Mouse (Mus musculus) macrophage (primary cell): ENCODE measurements around the gene Gm10300. TPM values are rescaled to one million over a fixed set of nuclear protein-coding genes. Genes with fewer than 3 reads are reported as not detected.

ENCODE experiments used
- H3K27ac ChIP-seq: fragments of 350-480 bp; formaldehyde crosslinking; 2 replicates; pipeline ENCODE4 v1.9.0; 2021
- H3K36me3 ChIP-seq: fragments of 350-480 bp; formaldehyde crosslinking; 2 replicates; pipeline ENCODE4 v1.9.0; 2021; ENCODE audit errors: inconsistent target
- H3K4me3 ChIP-seq: fragments of 350-480 bp; formaldehyde crosslinking; 2 replicates; pipeline ENCODE4 v1.9.0; 2021; ENCODE audit errors: inconsistent target
- H3K79me2 ChIP-seq: fragments of 350-480 bp; formaldehyde crosslinking; 2 replicates; pipeline ENCODE4 v1.9.0; 2021; ENCODE audit errors: inconsistent target
- WGBS: methylation state at CpG from one replicate; pipeline ENCODE4 v1.1.7; 2026; ENCODE audit warnings: inconsistent platforms; ENCODE audit not compliant: missing documents; 5-methylcytosine and 5-hydroxymethylcytosine counted together
- polyA plus RNA-seq: library from polyadenylated mRNA; stranded (reverse); fragments of 250-400 nt; gene quantifications from 3 replicates; pipeline ENCODE4 v1.2.4, GENCODE M21; 2018; ENCODE audit warnings: inconsistent platforms

Gene Gm10300
- polyA plus RNA-seq, 1 experiment from 2014 or later = 0.14 TPM

DNA sequence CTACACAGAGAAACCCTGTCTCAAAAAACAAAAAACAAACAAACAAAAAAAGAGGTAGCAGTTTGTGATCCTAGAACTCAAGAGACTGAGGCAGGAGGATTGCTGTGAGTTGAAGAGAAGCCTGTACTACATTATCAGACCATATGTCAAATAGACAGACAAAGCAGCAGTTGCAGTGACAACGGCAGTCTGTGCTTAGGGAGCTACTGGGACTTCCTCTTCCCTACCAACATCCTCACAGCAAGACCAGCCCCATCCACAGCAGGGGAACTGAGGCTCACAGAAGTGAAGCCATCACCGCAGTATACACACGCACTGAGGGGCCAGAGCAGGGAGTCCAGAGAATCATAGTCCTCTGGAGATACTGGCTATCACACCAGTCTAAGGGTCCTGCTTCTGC is 8.9 kb upstream of the Gm10300 start:
- H3K27ac ChIP-seq = no peak overlapping the region
- peaks cover 12% of the 10 kb centered on the region; the same call in 1 of the 2 replicates for H3K36me3 ChIP-seq
- H3K4me3 ChIP-seq = no peak overlapping the region
- WGBS = 16% methylated on average over 3 of the region's 3 CpGs
- H3K79me2 ChIP-seq = peaks cover 100% of the 10 kb centered on the region

DNA sequence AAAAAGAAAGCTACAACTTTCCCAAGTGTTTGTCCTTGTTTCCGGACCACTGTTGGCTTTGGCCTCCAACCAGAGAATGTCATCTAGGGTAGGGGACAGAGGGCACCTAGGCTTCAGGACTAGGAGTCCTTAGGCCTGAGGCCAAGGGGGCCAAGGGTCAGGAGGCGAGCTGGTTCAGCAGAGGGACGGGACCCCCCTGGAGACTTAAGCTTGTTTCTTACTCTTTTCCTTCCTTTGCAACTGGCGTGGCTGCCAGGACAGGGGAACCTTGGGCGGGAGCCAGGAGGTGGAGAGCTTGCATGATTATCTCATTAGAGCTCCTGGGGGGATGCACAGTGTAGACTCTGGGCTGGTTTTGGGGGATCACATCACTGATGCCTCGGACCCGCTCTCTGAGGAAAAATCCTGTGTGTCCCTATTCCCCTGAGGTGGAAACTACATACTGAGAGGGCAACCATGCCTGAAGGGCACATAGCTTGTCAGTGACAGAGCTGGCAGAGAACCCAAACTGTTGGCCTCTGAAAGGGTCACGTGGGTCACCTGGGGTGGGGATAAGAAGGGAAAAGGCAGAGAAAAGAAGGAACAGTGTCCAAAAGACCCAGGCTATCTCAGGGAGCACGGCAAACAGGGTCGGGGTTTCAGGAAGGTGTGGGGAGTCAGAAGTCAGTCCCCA is 8.3 kb upstream of the Gm10300 start:
- Histone ChIP-seq H3K36me3 (peaks cover 12% of the 10 kb centered on the region; the same call in 1 of the 2 replicates), H3K79me2 (peaks cover 100% of the 10 kb centered on the region), H3K27ac (no peak overlapping the region), H3K4me3 (no peak overlapping the region)
- 69% methylated on average over 10 of the region's 10 CpGs for WGBS

DNA sequence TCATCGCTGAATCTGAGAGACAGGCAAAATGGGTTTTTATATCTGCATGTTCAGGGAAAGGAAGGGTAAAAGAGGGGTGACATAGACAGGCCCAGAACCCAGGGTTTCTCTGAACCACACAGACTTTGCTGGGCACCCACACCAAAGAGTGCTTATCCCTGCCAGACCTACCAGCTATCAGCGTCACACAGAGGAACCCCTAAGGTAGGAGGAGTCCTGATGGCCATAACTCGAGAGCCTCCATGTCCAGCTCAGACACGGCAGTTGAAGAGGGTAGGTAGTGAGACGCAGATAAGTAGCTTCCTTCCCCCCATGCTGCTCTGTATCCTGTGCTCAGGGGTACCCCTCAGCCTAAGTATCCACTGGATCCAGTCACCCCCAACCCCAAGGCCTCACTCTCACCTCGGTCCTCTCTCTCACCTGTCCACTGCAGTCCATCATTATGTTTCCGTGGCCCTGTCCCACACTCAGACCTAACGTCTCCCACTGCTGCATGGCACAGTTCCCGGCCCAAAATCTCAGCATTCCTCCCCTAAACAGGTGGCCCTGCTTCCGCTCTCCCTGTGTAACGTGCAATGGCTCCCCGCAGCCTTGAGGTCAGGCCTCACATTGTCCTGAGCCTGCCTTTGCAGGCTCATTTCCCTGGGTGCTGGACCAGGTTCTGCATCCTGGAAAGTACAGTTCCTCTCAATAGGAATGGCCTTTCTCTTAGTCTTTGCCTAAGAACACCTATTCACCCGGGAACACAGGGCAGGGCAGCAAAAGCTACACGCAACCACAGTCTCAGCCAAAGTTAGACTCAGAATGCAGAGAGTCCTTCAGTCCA is 7.2 kb upstream of the Gm10300 start:
- H3K27ac ChIP-seq = no peak overlapping the region
- H3K36me3 ChIP-seq = peaks cover 12% of the 10 kb centered on the region; the same call in 1 of the 2 replicates
- H3K79me2 ChIP-seq = peaks cover 100% of the 10 kb centered on the region
- 93% methylated on average over 14 of the region's 14 CpGs for WGBS
- H3K4me3 ChIP-seq = no peak overlapping the region

GRCm38 (mm10) chr4:132067938-132068235 is 6.6 kb upstream of the Gm10300 start:
- H3K79me2 ChIP-seq = peaks cover 100% of the 10 kb centered on the region
- WGBS = 77% methylated on average over 2 of the region's 2 CpGs
- H3K27ac ChIP-seq = no peak overlapping the region
- peaks cover 12% of the 10 kb centered on the region; the same call in 1 of the 2 replicates for H3K36me3 ChIP-seq
- H3K4me3 ChIP-seq = no peak overlapping the region

GRCm38 (mm10) chr4:132071674-132072073 is 2.8 kb upstream of the Gm10300 start:
- no peak overlapping the region for H3K27ac ChIP-seq
- H3K79me2 ChIP-seq = peaks cover 78% of the 10 kb centered on the region
- 94% methylated on average over 2 of the region's 2 CpGs for WGBS
- no peak overlapping the region for H3K4me3 ChIP-seq
- H3K36me3 ChIP-seq = peaks cover 12% of the 10 kb centered on the region; the same call in 1 of the 2 replicates

- H3K36me3 ChIP-seq = peaks cover 12% of the 10 kb centered on the region; the same call in 1 of the 2 replicates
- H3K27ac ChIP-seq = no peak overlapping the region
- no peak overlapping the region for H3K4me3 ChIP-seq
- H3K79me2 ChIP-seq = peaks cover 73% of the 10 kb centered on the region
- WGBS = 98% methylated on average over 3 of the region's 3 CpGs
Observed at GRCm38 (mm10) chr4:132072156-132072555, 2.3 kb upstream of the Gm10300 start.

DNA sequence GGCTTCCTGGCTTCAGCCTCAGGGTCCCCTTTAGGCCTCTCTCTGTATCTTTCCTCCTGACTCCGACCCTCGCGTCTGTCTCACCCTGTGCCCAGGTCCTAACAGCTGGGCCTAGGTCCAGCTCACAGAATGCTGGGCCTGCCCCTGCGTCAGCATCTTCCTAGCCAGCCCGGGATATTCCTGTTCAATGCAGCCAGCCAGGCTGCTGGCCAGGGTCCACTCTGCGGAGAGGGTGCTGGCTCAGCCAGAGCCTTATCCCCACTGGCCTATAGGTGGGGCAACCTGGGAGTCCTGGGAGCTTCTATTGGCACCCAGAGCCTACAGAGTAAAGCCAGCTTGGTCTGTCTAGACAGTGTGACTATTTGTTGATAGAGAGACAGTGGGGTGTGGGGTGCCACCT is 1.6 kb upstream of the Gm10300 start:
- Histone ChIP-seq H3K79me2 (peaks cover 66% of the 10 kb centered on the region), H3K36me3 (peaks cover 12% of the 10 kb centered on the region; the same call in 1 of the 2 replicates), H3K4me3 (no peak overlapping the region), H3K27ac (no peak overlapping the region)
- WGBS = 94% methylated on average over 6 of the region's 6 CpGs

GRCm38 (mm10) chr4:132074933-132075769 is 654 bp downstream of the Gm10300 start, which contains the start of gene Epb41:
TSS of gene Epb41 (minus strand) at chr4:132075321.
- H3K4me3 ChIP-seq = peak within 1 kb of the TSS; percentile 84
- WGBS = 2% methylated on average over 44 of the region's 47 CpGs
- peaks cover 43% of the 10 kb centered on the region for H3K79me2 ChIP-seq
- peak within 1 kb of the TSS; percentile 79 for H3K27ac ChIP-seq
- peaks cover 4% of the 10 kb centered on the region; the same call in 1 of the 2 replicates for H3K36me3 ChIP-seq

GRCm38 (mm10) chr4:132075796-132076195 is 1.3 kb downstream of the Gm10300 start:
- 75% methylated on average over 1 of the region's 1 CpGs for WGBS
- peak overlapping the region; percentile 79 for H3K27ac ChIP-seq
- H3K36me3 ChIP-seq = no peaks in the 10 kb centered on the region; the same call in 1 of the 2 replicates
- H3K4me3 ChIP-seq = no peak overlapping the region
- peaks cover 37% of the 10 kb centered on the region for H3K79me2 ChIP-seq

DNA sequence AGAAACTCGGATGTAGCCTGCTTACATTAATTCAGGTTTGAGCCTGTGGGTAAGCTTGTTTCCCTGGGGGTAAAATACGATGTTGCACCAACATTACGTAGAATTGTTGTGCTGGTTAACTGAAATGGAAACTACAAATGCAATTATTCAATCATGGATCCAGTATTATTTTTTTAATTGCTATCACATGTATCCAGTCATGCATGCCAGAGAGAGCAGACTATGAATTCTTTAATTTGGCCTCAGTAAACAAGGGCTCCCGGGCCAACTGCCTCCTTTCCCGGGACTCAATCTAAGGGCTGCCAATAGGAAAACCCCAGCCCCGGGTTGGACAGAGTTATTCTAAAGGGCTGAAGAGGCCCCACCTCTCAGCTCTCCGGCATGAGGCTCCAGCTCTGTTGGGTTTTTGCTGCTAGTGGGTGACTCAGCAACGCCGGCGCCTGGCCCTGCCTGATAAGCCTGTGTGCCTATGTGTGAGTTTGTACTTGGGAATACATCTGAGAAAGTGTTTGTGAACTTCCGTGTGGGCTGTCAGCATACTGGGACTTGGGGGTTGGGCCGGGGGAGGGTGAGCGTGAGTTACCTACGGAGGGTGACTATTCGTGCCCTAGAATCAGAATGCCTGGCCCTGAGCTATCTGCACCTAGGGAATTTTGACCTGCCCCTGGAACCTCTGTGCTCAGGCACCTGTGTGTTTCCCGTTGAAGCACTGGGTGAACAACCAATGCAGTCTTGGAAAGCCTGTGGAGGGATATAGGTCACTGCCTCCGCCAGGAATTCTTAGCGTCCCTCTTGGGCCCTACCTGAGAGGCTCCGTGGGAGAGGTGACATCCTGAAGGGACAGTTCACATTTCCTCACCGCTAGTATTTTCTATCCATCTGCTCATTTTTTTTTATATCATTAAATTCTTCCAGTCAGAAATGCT is 2.2 kb downstream of the Gm10300 start:
- H3K36me3 ChIP-seq = no peaks in the 10 kb centered on the region
- peak overlapping the region; percentile 79 for H3K27ac ChIP-seq
- H3K4me3 ChIP-seq = no peak overlapping the region; the same call in 1 of the 2 replicates
- WGBS = 17% methylated on average over 20 of the region's 20 CpGs
- peaks cover 28% of the 10 kb centered on the region for H3K79me2 ChIP-seq

- H3K79me2 ChIP-seq = peaks cover 21% of the 10 kb centered on the region
- 42% methylated on average over 5 of the region's 7 CpGs for WGBS
- H3K4me3 ChIP-seq = no peak overlapping the region
- H3K27ac ChIP-seq = peak overlapping the region; percentile 79
- H3K36me3 ChIP-seq = no peaks in the 10 kb centered on the region
Observed at GRCm38 (mm10) chr4:132077445-132077844, 2.9 kb downstream of the Gm10300 start.

DNA sequence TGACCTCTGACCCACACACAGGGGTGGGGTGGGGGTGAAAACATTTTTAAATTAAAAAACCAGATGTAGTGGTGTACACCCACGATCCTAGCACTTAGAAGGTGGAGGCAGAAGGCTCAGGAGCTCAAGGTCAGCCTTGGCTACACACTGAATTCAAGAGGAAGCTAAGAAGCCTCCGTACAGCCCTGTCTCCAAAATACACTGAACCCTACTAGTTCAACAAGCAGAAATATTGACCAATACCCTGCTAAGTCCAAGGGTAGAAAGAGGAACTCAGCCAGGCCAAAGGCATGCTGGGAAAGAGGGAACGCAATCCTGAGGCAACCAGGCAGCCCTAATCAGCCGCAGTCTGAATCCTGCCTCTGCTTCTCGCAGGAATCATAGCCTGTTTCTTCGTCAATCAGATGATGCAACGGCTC is 3.8 kb downstream of the Gm10300 start:
- Histone ChIP-seq H3K79me2 (peaks cover 12% of the 10 kb centered on the region), H3K27ac (peak overlapping the region; percentile 79), H3K4me3 (peak overlapping the region; percentile 12; the same call in 1 of the 2 replicates), H3K36me3 (no peaks in the 10 kb centered on the region)
- WGBS = 3% methylated on average over 7 of the region's 7 CpGs

GRCm38 (mm10) chr4:132079555-132080275 is 5.2 kb downstream of the Gm10300 start:
- Histone ChIP-seq H3K27ac (no peak overlapping the region), H3K79me2 (no peaks in the 10 kb centered on the region), H3K36me3 (no peaks in the 10 kb centered on the region), H3K4me3 (no peak overlapping the region)
- WGBS = 23% methylated on average over 19 of the region's 19 CpGs
